ENCODE assay signal across 16 mouse cellular contexts in the genomic region with DNA sequence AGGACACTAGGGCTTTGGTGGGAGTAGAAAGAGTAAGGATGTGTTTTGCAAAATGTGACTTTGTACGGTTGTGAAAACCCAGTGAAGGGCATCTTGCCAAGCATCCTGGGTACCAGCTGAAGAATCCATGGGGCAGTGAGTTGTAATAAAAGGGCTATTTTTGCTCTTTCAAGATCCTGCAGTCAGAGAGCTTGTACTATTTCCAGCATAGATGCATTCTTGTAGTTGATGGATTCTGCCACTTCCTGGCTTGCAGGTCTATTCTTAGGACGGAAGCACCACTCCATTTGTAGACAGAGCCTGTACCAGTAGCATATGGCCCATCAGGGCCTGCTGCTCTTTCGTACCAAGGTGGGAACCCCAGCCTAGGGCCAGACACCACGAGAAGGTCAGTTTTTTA. TPM values are rescaled to one million over a fixed set of nuclear protein-coding genes. Genes with fewer than 3 reads are reported as not detected.
A peak's percentile ranks its signal among the peaks of the same experiment; 100 is the strongest.
DNase-seq lines count a peak whose midpoint lies in the region; ATAC-seq and TF ChIP-seq lines count a peak whose summit lies in the region.
"Had no signal": no experiment of that assay in that cellular context is flagged by ENCODE, and none has a peak within 500 bp of the region (broad histone marks: within the 10 kb centered on the region; RNA-seq: fewer than 3 reads in every experiment).

No protein-coding gene starts in this region.

- H3K4me3 ChIP-seq in heart, embryonic 14.5 days (ENCODE audit: control insufficient read depth in 1 of 2, insufficient read depth in 1 of 2, low read depth in 1 of 2, low read length in 2 of 2): no peak overlapping the region
- H3K4me3 ChIP-seq in midbrain, postnatal 0 days (ENCODE audit: low read depth, low read length): no peak overlapping the region
- no peak overlapping the region for H3K4me3 ChIP-seq in midbrain, embryonic 14.5 days (replicated peaks; ENCODE audit: low read depth, low read length)
- H3K4me3 ChIP-seq: forebrain, embryonic 10.5 days; hindbrain, embryonic 15.5 days; limb, embryonic 12.5 days; megakaryocyte, embryonic 14.5 days; neural tube, embryonic 12.5 days had no signal

- peaks cover 43% of the 10 kb centered on the region for H3K36me3 ChIP-seq in heart, embryonic 14.5 days (ENCODE audit: control insufficient read depth, insufficient read depth, low read length)
- no peaks in the 10 kb centered on the region for H3K36me3 ChIP-seq in midbrain, postnatal 0 days (ENCODE audit: insufficient read depth, low read length)
- no peaks in the 10 kb centered on the region for H3K36me3 ChIP-seq in midbrain, embryonic 14.5 days (ENCODE audit: control insufficient read depth, insufficient read depth, low read length)
- H3K36me3 ChIP-seq: hindbrain, embryonic 15.5 days; limb, embryonic 12.5 days; neural tube, embryonic 12.5 days had no signal

- H3K4me1 ChIP-seq in heart, embryonic 14.5 days (ENCODE audit: control insufficient read depth in 2 of 2, insufficient read depth in 2 of 2, low read length in 2 of 2): peaks cover 54 to 72% of the 10 kb centered on the region in 2 experiments
- no peaks in the 10 kb centered on the region for H3K4me1 ChIP-seq in midbrain, postnatal 0 days (ENCODE audit: insufficient read depth, low read length)
- peaks cover 5% of the 10 kb centered on the region; the same call in 1 of the 2 replicates for H3K4me1 ChIP-seq in midbrain, embryonic 14.5 days (ENCODE audit: control insufficient read depth, insufficient read depth, low read length)

- H3K27ac ChIP-seq in heart, embryonic 14.5 days (replicated peaks in 1 of 2; ENCODE audit: control insufficient read depth in 1 of 2, insufficient read depth in 1 of 2, low read depth in 2 of 2, low read length in 2 of 2): peak overlapping the region; percentile 87 to 99
- H3K27ac ChIP-seq in midbrain, postnatal 0 days (ENCODE audit: low read depth, low read length): no peak overlapping the region
- no peak overlapping the region for H3K27ac ChIP-seq in midbrain, embryonic 14.5 days (replicated peaks; ENCODE audit: low read depth, low read length)
- H3K27ac ChIP-seq: forebrain, embryonic 10.5 days; hindbrain, embryonic 15.5 days; limb, embryonic 12.5 days; neural tube, embryonic 12.5 days had no signal

- H3K9me3 ChIP-seq in heart, embryonic 14.5 days (ENCODE audit: control insufficient read depth, low read length): no peaks in the 10 kb centered on the region
- no peaks in the 10 kb centered on the region for H3K9me3 ChIP-seq in midbrain, postnatal 0 days (ENCODE audit: low read length)
- H3K9me3 ChIP-seq in midbrain, embryonic 14.5 days (ENCODE audit: control insufficient read depth, low read length): no peaks in the 10 kb centered on the region
- H3K9me3 ChIP-seq: forebrain, embryonic 10.5 days; hindbrain, embryonic 15.5 days; limb, embryonic 12.5 days; megakaryocyte, embryonic 14.5 days; neural tube, embryonic 12.5 days had no signal

- H3K9ac ChIP-seq in heart, embryonic 14.5 days (ENCODE audit: low read length): peak overlapping the region; percentile 8; the same call in 1 of the 2 replicates
- no peak overlapping the region for H3K9ac ChIP-seq in midbrain, postnatal 0 days (replicated peaks; ENCODE audit: low read length, poor library complexity, severe bottlenecking)
- no peak overlapping the region for H3K9ac ChIP-seq in midbrain, embryonic 14.5 days (replicated peaks; ENCODE audit: low read length)
- H3K9ac ChIP-seq: hindbrain, embryonic 15.5 days; limb, embryonic 12.5 days; neural tube, embryonic 12.5 days had no signal

- H3K27me3 ChIP-seq in heart, embryonic 14.5 days (ENCODE audit: control insufficient read depth, insufficient read depth, low read length): no peaks in the 10 kb centered on the region
- H3K27me3 ChIP-seq in midbrain, postnatal 0 days (ENCODE audit: insufficient read depth, low read length): no peaks in the 10 kb centered on the region
- H3K27me3 ChIP-seq in midbrain, embryonic 14.5 days (ENCODE audit: control insufficient read depth, insufficient read depth, low read length): no peaks in the 10 kb centered on the region
- H3K27me3 ChIP-seq: hindbrain, embryonic 15.5 days; limb, embryonic 12.5 days; megakaryocyte, embryonic 14.5 days; neural tube, embryonic 12.5 days had no signal

- WGBS in heart, embryonic 14.5 days: 19% methylated on average over 4 of the region's 4 CpGs
- WGBS in midbrain, postnatal 0 days: 73% methylated on average over 4 of the region's 4 CpGs
- WGBS in midbrain, embryonic 14.5 days: 86% methylated on average over 4 of the region's 4 CpGs

- H3K4me2 ChIP-seq in heart, embryonic 14.5 days (ENCODE audit: low read length): no peak overlapping the region; the same call in 1 of the 2 replicates
- no peak overlapping the region for H3K4me2 ChIP-seq in midbrain, postnatal 0 days (ENCODE audit: low read depth, low read length, poor library complexity, severe bottlenecking)
- no peak overlapping the region for H3K4me2 ChIP-seq in midbrain, embryonic 14.5 days (ENCODE audit: low read length)
- H3K4me2 ChIP-seq: hindbrain, embryonic 15.5 days; limb, embryonic 12.5 days; neural tube, embryonic 12.5 days had no signal

- no peak for ATAC-seq in heart, embryonic 14.5 days (ENCODE audit: insufficient number of reproducible peaks, insufficient read depth, low FRiP score, low read depth)
- ATAC-seq in midbrain, postnatal 0 days (ENCODE audit: low FRiP score): no peak
- no peak for ATAC-seq in midbrain, embryonic 14.5 days (ENCODE audit: low FRiP score, low TSS enrichment)
- ATAC-seq: lung, postnatal 0 days had no signal

- TF ChIP-seq CTCF in midbrain, postnatal 0 days (IDR thresholded peaks at IDR 0.05): no peak

- no peak for DNase-seq in heart, adult 9 months (ENCODE audit: low spot score in 2 of 2)
- peak; percentile 30 for DNase-seq in midbrain, postnatal 0 days (ENCODE audit: low spot score)
- DNase-seq in midbrain, embryonic 14.5 days: no peak
- peak; percentile 80 to 81 for DNase-seq in cerebellum, postnatal 14 days
- DNase-seq in thymus, postnatal 10 days (ENCODE audit: low spot score in 2 of 2): no peak
- no peak for DNase-seq in thymus, postnatal 4 days
- DNase-seq: gastrocnemius, postnatal 25 days; kidney, adult 9 months; right cerebral cortex, postnatal 25 days had no signal

RNA-seq across cellular contexts. Expression of a gene that starts 21.5 kb away (rescaled TPM):
- 202 and 210 TPM in 2 replicates for polyA plus RNA-seq in heart, embryonic 14.5 days (2014; fragmentation: Nextera tagmentation; extraction: Ambion mirVana)
- total RNA-seq in midbrain, postnatal 0 days (2014; rRNA removed): 23.3 and 29.2 TPM in 2 replicates
- 36.7 and 39.5 TPM in 2 replicates for polyA plus RNA-seq in midbrain, postnatal 0 days (2015; fragmentation: Nextera tagmentation; extraction: Ambion mirVana)
- polyA plus RNA-seq in midbrain, embryonic 14.5 days (2014; fragmentation: Nextera tagmentation; extraction: Ambion mirVana): 26.1 and 27.0 TPM in 2 replicates

Comparison
In these comparisons a context has a peak if more than half of its experiments do, and no peak if none do; other contexts are left out.
1. DNase-seq: peak in midbrain, postnatal 0 days (single experiment) and cerebellum, postnatal 14 days (2 of 2); none in heart, adult 9 months (0 of 2), midbrain, embryonic 14.5 days (single experiment), thymus, postnatal 10 days (0 of 2) and thymus, postnatal 4 days (single experiment).
2. H3K27ac ChIP-seq: peak in heart, embryonic 14.5 days (2 of 2); none in midbrain, postnatal 0 days (single experiment) and midbrain, embryonic 14.5 days (single experiment).